Mouse (Mus musculus) ovary, postnatal 36 days (tissue): ENCODE measurements at regions not wholly inside any gene's neighbourhood (a gene's known extent, or its start where the extent isn't known, plus 50 kb on each side); places are given as distances from the start of the nearest gene placed in this dataset.

ENCODE experiments used
- DNase-seq: peaks from one replicate; pipeline ENCODE4 v3.0.0; 2022; ENCODE audit warnings: low spot score, mixed read lengths

DNA sequence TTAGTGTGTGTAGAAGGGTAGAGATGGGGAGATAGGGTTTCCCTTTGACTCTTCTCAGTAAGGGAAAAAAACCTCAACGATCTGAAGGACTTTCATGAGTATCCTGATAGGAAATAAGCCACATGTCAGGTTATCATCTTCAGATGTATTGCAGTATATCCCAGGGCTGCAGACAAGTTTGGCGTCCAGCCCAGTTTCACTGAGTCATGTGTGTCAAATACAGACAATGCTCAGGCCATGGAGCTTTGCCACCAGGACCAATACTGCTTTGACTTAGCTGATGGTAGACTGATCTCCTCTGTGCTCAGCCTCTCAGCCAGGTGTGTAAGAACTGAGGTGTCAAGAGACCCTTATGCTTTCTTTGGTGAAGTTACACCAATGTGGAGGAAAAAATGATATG lies 62.9 kb downstream of the Cst10 start:
- no peak for DNase-seq

DNA sequence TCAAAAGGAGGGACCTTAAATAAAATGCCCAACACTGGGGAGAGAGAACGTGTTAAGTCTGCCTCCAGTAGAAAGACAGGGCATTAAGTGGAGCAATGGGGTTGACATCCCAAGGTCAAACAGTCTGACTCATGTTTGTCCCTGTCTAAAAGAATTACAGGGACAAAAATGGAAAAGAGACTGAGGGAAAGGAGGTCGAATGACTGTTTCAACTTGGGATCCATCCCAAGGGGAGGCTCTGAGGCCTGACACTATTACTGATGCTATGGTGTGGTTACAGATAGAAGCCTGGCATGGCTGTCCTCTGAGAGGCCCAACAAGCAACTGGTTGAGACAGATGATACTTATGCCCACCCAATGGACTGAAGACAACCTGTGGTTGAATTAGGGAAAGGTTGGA lies 67.6 kb downstream of the Cst10 start:
- no peak for DNase-seq

GRCm38 (mm10) chr2:149493280-149493988 lies 88.6 kb downstream of the Cst10 start:
- no peak for DNase-seq

DNA sequence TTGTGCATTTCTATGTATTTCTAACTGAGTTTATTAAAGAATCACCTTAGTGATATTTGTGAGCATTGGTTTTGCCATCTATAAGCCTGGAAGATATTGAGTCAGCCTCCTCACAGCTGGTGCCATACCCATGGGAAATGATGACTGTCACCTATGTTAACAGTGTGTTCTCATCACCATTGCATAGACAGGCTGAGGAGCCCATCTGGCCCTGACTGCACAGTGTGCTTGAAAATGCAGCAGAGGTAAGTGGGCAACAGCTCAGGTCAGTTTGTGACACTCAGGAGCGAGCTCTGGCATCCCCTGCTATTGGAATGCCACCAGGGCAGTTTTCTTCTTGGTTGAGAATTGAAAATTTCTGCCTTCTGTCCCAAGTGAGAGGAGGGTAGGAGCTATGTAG lies 108.0 kb downstream of the Cst10 start:
- DNase-seq: no peak

DNA sequence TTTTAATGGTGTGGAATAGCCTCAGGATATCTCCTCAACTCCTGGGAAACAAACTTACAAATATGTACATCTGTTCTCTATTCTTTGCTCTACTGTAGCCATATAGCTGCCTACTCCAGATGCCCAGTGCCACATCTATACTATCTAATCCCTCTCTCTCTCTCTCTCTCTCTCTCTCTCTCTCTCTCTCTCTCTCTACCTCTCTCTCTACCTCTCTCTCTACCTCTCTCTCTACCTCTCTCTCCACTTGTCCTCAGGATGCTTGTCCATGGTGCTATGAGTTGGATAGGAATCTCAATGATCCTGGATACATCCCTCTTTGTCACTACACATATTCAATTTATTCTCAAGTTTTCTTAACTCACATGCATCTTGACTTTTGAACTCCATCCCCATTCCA lies 119.6 kb downstream of the Cst10 start:
- DNase-seq: no peak

- no peak for DNase-seq
Observed at GRCm38 (mm10) chr2:149542837-149543236, 138.0 kb downstream of the Cst10 start.

GRCm38 (mm10) chr2:149545708-149546107 lies 140.9 kb downstream of the Cst10 start:
- no peak for DNase-seq

DNA sequence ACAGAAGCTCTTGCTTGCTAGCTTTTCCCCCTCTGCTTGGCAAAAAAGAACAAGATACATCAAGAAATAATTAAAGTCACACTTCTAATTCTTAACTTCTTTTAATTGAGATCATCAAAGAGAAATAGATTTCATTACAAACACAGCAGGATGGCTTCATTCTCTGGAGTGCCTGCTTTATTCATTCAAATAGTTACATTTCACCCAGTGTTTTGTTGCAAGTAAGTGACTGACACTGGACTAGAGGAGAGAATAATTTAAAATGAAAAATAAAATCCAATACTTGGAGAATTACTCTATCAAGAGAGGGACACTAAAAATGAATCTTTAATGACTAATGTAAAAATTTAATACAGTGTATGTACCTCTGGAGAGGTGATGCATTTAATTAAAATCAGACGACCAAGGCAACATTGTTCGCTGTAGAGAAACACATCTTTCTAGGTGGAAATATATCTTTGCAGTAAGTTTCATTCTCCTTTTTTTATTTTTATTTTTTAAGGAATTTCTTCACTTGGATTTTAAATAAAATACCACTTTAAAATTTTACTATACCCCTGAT lies 141.9 kb downstream of the Cst10 start:
- no peak for DNase-seq

GRCm38 (mm10) chr2:149555209-149555608 lies 150.4 kb downstream of the Cst10 start:
- DNase-seq: no peak

GRCm38 (mm10) chr2:149573773-149574172 lies 168.9 kb downstream of the Cst10 start:
- DNase-seq: no peak

GRCm38 (mm10) chr2:149602581-149602980 lies 197.7 kb downstream of the Cst10 start:
- no peak for DNase-seq

GRCm38 (mm10) chr2:149613381-149613780 lies 208.5 kb downstream of the Cst10 start:
- no peak for DNase-seq

GRCm38 (mm10) chr2:149614078-149614939 lies 209.5 kb downstream of the Cst10 start:
- DNase-seq: no peak

DNA sequence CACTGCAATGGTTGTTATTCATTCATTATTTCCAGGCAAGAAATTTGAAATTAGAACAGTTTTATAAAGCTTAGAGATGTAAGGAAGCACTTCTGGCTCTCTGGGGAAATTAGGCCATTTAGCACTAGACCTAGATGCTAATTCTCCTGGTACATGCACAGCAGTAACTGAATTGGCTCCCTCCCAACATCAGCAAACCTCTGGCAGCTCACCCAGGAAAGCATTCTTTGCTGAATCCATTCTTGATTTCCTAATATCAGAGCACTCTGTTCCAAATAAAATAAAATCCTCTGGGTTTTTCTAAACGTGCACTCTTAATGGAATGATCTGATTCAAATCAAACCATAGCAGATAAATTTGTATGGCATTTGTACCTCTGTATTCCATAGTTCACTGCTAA lies 203.4 kb upstream of the Syndig1 start:
- peak; percentile 15 for DNase-seq

GRCm38 (mm10) chr2:149641207-149641606 lies 187.8 kb upstream of the Syndig1 start:
- DNase-seq: no peak

DNA sequence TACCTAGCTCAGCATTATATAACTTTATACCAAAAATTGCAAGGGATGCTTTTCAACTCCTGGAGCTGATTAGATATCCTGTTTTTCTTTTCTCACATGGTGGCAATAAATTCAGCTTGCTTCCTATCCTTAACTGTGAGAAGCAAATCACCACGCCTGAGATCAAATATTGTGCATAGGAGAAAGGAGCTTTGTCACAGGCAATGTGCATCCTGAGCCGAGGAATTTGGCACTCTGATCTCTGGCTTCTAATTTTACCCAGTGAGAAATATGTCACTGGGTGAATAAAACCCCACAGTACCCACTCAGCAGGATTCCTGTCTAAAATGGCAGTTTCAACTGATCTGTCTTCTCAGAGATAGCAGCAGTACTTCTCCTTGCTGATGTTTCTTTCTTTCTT lies 177.2 kb upstream of the Syndig1 start:
- DNase-seq: no peak

GRCm38 (mm10) chr2:149661086-149661485 lies 167.9 kb upstream of the Syndig1 start:
- DNase-seq: no peak

DNA sequence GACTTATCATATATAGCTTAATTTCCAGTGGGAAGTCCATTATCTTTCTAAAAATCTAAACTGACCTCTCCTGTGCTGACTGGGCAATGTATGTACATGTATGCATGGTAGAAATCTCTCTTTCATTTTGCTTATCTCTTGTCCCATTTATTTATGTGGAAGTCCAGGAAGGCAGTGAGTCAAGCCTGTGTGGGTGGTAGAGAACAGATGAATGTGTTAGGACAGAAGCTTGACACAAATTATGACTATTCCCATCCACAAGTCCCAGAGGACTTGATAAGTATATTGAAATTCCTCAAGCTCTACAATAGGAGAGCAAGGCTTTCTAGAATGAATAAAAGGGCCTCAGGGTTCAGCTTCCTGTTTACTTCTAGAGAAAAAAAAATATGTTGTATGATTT lies 164.6 kb upstream of the Syndig1 start:
- no peak for DNase-seq

DNA sequence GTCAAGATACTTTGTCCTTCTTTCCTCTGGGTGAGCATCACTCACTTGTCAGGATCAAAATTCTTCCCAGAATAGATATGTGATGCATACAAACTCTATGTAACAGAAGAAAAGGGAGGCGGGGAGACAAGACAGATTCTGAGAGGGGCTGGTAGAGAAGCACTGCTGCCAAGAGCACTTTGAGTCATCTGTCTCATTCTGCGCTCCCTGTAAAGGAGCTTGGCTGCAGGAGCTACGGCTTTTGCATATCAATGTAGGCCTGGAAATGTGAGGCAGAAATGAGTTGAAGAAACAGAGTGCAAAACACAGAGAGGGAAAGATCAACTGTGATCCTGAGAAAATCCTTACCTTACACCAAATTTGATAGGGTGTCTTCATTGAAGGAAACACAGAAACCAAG lies 162.6 kb upstream of the Syndig1 start:
- DNase-seq: no peak

DNA sequence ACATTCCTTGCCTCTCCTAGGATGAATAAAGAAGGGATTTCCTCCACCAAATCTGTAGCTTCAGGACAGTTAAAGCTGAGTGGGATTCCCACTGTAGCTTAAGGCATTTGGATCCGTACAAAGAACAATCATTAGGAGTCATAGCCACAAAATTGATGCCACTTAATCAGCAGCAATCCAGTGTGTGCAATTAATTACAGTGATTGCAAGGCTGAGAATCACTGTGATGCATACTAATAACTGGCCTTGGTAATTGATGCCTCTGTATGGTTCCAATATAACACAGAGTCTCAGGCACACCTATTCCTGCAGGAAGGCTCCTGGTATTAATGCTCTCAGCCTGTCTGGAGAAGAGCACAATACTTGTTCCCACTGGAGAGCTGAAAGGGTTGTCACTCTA lies 157.1 kb upstream of the Syndig1 start:
- DNase-seq: no peak

- DNase-seq: no peak
Observed at GRCm38 (mm10) chr2:149679822-149680459, 149.1 kb upstream of the Syndig1 start.

GRCm38 (mm10) chr2:149722342-149722741 lies 106.7 kb upstream of the Syndig1 start:
- no peak for DNase-seq

GRCm38 (mm10) chr2:149724279-149724678 lies 104.7 kb upstream of the Syndig1 start:
- DNase-seq: no peak
